Mouse (Mus musculus) MN1 (cell line): ENCODE measurements around the gene Aamdc.
A peak's percentile ranks its signal among the peaks of the same experiment; 100 is the strongest.

Source experiments
- DNase-seq: peaks from one replicate; pipeline ENCODE4 v3.0.0-alpha.2; 2016; ENCODE audit warnings: low spot score

Aamdc gene

GRCm38 (mm10) chr7:97579067-97579975, at the start of gene Aamdc, which contains the start of gene Rsf1:
Aamdc (minus strand) TSS chr7:97579497.
Rsf1 (plus strand) TSS chr7:97579889.
- peak; percentile 96 for DNase-seq

- no peak for DNase-seq
These were observed 44.1 kb upstream of the Aamdc start for GRCm38 (mm10) chr7:97623402-97623801.

- DNase-seq = no peak
These were observed 43.4 kb upstream of the Aamdc start for GRCm38 (mm10) chr7:97622676-97623075.

GRCm38 (mm10) chr7:97621346-97621745, 42.0 kb upstream of the Aamdc start:
- no peak for DNase-seq

- no peak for DNase-seq
These were observed 19.3 kb upstream of the Aamdc start for GRCm38 (mm10) chr7:97598548-97598947.

GRCm38 (mm10) chr7:97593535-97593934, 14.2 kb upstream of the Aamdc start:
- no peak for DNase-seq

GRCm38 (mm10) chr7:97592396-97592795, 13.1 kb upstream of the Aamdc start:
- DNase-seq = no peak

- no peak for DNase-seq
These were observed 12.0 kb upstream of the Aamdc start for GRCm38 (mm10) chr7:97591336-97591735.

GRCm38 (mm10) chr7:97590488-97590887, 11.2 kb upstream of the Aamdc start:
- peak; percentile 12 for DNase-seq

GRCm38 (mm10) chr7:97588506-97588905, 9.2 kb upstream of the Aamdc start:
- DNase-seq = no peak

- DNase-seq = peak; percentile 88
These were observed 1.5 kb upstream of the Aamdc start for GRCm38 (mm10) chr7:97580843-97581214.

GRCm38 (mm10) chr7:97579976-97580842, 912 bp upstream of the Aamdc start:
- DNase-seq = peak; percentile 58

- DNase-seq = peak; percentile 51
These were observed 783 bp downstream of the Aamdc start for GRCm38 (mm10) chr7:97578361-97579066.

GRCm38 (mm10) chr7:97570389-97570788, 8.9 kb downstream of the Aamdc start:
- no peak for DNase-seq

GRCm38 (mm10) chr7:97569372-97569771, 9.9 kb downstream of the Aamdc start:
- no peak for DNase-seq

- no peak for DNase-seq
These were observed 15.7 kb downstream of the Aamdc start for GRCm38 (mm10) chr7:97563576-97563975.

GRCm38 (mm10) chr7:97550673-97551072, 28.6 kb downstream of the Aamdc start:
- DNase-seq = no peak

- DNase-seq = no peak
These were observed 30.0 kb downstream of the Aamdc start for GRCm38 (mm10) chr7:97549301-97549700.

GRCm38 (mm10) chr7:97546462-97546861, 32.8 kb downstream of the Aamdc start:
- DNase-seq = no peak

GRCm38 (mm10) chr7:97536571-97536970, 42.7 kb downstream of the Aamdc start:
- no peak for DNase-seq

GRCm38 (mm10) chr7:97535531-97535930, 43.8 kb downstream of the Aamdc start:
- no peak for DNase-seq

- DNase-seq = peak; percentile 11
These were observed 59.4 kb downstream of the Aamdc start for GRCm38 (mm10) chr7:97519935-97520334.
